Mouse (Mus musculus) cortical plate, adult 2 months (tissue): ENCODE measurements around the gene Mboat2. TPM values are rescaled to one million over a fixed set of nuclear protein-coding genes. Genes with fewer than 3 reads are reported as not detected.

Experiments used
- H3K27ac ChIP-seq: fragments of 200-500 bp; 2 replicates; pipeline ENCODE4 v1.5.1; 2012; ENCODE audit warnings: low read length, control low read depth, inconsistent platforms; ENCODE audit not compliant: insufficient read depth
- H3K4me1 ChIP-seq: fragments of 200-500 bp; 2 replicates; pipeline ENCODE4 v1.6.1; 2011; ENCODE audit warnings: low read length; ENCODE audit not compliant: control insufficient read depth, insufficient read depth
- H3K4me3 ChIP-seq: fragments of 200-500 bp; 2 replicates; pipeline ENCODE4 v1.5.1; 2011; ENCODE audit warnings: mild to moderate bottlenecking, low read length, control low read depth; ENCODE audit not compliant: insufficient read depth
- CTCF ChIP-seq: fragments of 200-500 bp; IDR thresholded peaks from 2 replicates; pipeline ENCODE4 v1.5.1; 2011; ENCODE audit warnings: mild to moderate bottlenecking, control low read depth, low read length; ENCODE audit not compliant: insufficient read depth; ENCODE audit errors: extremely low read depth
- POLR2A ChIP-seq: fragments of 200-500 bp; IDR thresholded peaks from 2 replicates; pipeline ENCODE4 v1.6.1; 2011; ENCODE audit warnings: mild to moderate bottlenecking, low read length, control low read depth; ENCODE audit not compliant: insufficient read depth; ENCODE audit errors: extremely low read depth
- polyA plus RNA-seq: library from polyadenylated mRNA; depleted of rRNA; stranded (reverse); fragments of >200 nt; gene quantifications from 2 replicates; pipeline ENCODE4 v1.2.3, GENCODE M21; 2012

Gene Mboat2
- polyA plus RNA-seq, 1 experiment, result 27.9 TPM

DNA sequence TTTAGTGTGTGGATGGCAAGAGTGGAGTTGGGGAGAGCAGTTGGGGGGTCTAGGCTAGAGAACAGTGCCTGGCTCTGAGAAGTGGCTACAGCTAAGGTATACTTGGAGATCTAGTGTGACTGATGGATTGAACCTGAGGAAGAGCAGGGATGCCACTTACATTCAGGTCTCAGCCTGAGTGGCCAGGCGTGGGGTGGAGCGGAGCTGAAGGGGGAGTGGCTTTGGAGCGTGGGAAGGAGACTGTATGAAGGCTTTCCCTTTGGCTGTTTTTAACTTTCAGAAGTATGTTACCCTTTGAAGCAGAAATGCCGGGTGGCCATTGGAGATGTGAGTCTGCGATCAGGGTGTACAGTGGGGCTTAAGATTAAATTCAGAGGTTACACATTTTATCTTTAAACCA is 26.7 kb downstream of the Mboat2 start:
- Histone ChIP-seq H3K4me1 (peaks cover 5% of the 10 kb centered on the region), H3K27ac (no peak overlapping the region), H3K4me3 (no peak overlapping the region)
- no peak for TF ChIP-seq POLR2A
- no peak for TF ChIP-seq CTCF

DNA sequence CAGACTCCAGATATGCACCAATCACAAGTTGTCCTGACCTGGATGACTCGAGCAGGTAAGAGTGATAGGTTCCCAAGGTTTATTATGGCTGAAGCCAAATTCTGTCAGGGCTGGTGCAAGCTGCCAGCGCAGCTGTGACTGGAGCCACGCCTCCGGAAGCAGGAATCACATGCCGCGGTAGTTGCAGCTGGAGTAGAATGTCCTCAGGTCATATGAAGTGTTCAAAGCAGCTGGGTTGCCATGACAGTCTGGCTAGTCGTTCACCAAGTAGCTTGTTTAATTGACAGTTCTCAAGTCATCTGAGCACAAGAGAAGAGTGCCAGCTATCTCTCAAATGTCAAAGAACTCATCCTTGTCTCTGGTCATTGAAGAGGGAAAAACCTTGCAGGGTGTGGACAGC is 28.7 kb downstream of the Mboat2 start:
- no peak overlapping the region for H3K27ac ChIP-seq
- H3K4me1 ChIP-seq, result peaks cover 5% of the 10 kb centered on the region
- H3K4me3 ChIP-seq, result no peak overlapping the region
- no peak for TF ChIP-seq CTCF
- no peak for TF ChIP-seq POLR2A

DNA sequence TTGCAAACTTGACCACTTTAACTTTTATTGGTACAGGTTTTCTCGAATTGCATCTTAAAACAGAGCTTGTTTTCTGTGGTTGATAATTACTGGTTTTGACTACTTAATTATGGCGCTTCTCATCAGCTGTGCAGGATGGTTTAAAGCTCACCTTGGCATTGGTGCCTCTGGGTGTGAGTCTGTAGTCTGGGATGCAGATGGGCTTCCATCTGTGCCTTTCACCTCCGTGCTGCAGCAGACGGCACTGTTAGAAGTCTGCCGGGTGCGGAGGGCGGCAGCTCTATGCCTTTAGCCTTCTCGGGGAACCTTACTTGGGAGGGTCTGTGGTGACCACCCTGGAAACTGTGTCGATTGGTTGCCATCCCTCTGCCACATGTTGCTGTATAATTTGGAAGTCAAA is 29.8 kb downstream of the Mboat2 start:
- no peak overlapping the region for H3K27ac ChIP-seq
- TF ChIP-seq CTCF (no peak), POLR2A (no peak)
- H3K4me3 ChIP-seq, result no peak overlapping the region
- H3K4me1 ChIP-seq, result peaks cover 11% of the 10 kb centered on the region

- Histone ChIP-seq H3K4me3 (no peak overlapping the region), H3K4me1 (peaks cover 7% of the 10 kb centered on the region), H3K27ac (no peak overlapping the region)
- TF ChIP-seq CTCF (no peak), POLR2A (no peak)
Measured at GRCm38 (mm10) chr12:24863762-24864161, 33.1 kb downstream of the Mboat2 start.

- no peak overlapping the region for H3K27ac ChIP-seq
- H3K4me3 ChIP-seq, result no peak overlapping the region
- no peak for TF ChIP-seq POLR2A
- no peak for TF ChIP-seq CTCF
- peaks cover 17% of the 10 kb centered on the region for H3K4me1 ChIP-seq
Measured at GRCm38 (mm10) chr12:24866645-24867044, 36.0 kb downstream of the Mboat2 start.

GRCm38 (mm10) chr12:24868694-24869093 is 38.0 kb downstream of the Mboat2 start:
- no peak for TF ChIP-seq CTCF
- TF ChIP-seq POLR2A, result no peak
- Histone ChIP-seq H3K4me1 (peaks cover 21% of the 10 kb centered on the region), H3K27ac (no peak overlapping the region), H3K4me3 (no peak overlapping the region)

DNA sequence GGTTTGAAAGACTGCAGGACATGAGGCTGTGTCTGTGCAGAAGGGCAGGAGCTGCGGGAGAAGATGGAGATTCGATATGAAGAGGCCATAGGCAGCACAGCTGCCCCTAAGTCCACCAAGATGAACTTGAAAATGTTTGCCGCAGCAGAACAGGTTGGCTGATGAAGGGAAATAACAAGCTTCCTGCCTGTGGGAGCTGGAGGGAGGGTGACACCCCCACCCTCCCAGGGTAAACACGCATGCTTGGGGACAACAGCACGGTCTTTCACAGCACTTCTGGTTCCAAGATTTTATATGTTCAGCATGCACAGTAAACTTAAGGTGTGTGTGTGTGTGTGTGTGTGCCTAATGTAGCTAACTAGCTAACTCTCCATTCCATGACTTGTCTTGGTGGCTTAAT is 38.6 kb downstream of the Mboat2 start:
- TF ChIP-seq POLR2A (no peak), CTCF (no peak)
- no peak overlapping the region for H3K4me3 ChIP-seq

DNA sequence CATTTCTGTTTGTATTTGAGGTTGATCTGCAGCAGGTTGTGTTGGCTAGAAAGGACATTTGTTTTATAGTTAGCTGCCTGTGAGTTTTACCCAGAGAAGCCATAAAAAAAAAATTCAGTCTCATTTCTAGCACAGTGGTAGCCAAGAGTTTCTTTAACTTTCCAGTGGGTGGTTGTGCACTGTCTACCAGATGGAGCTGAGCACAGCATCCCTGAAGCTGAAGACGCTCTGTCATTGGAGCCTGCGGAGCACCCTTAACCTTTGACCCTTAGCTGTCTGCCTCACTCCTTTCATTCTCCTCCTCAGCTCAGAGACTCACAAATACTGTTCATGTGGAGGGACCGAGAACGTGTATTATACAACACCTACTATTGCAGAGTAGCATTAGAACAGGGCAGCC is 40.2 kb downstream of the Mboat2 start:
- TF ChIP-seq POLR2A, result no peak
- no peak for TF ChIP-seq CTCF
- Histone ChIP-seq H3K4me1 (peaks cover 15% of the 10 kb centered on the region), H3K4me3 (no peak overlapping the region), H3K27ac (peak overlapping the region; percentile 86; the same call in 1 of the 2 replicates)

More for the DNA sequence above, 38.6 kb downstream of the Mboat2 start:
- Histone ChIP-seq H3K27ac (no peak overlapping the region), H3K4me1 (peaks cover 21% of the 10 kb centered on the region)

GRCm38 (mm10) chr12:24872264-24872663 is 41.6 kb downstream of the Mboat2 start:
- TF ChIP-seq POLR2A (no peak), CTCF (no peak)
- 0 out of 2 replicates have a peak overlapping the region, but pooled peaks have one; percentile 23 for H3K27ac ChIP-seq
- H3K4me3 ChIP-seq, result no peak overlapping the region
- H3K4me1 ChIP-seq, result peaks cover 15% of the 10 kb centered on the region

GRCm38 (mm10) chr12:24872689-24873088 is 42.0 kb downstream of the Mboat2 start:
- TF ChIP-seq CTCF (0 out of 2 replicates have a peak, but pooled peaks have one; percentile 6), POLR2A (no peak)
- peaks cover 15% of the 10 kb centered on the region for H3K4me1 ChIP-seq
- no peak overlapping the region for H3K4me3 ChIP-seq
- no peak overlapping the region for H3K27ac ChIP-seq
